Mouse (Mus musculus): ENCODE data around the gene Ankrd13b.
"Not testable (repeated sequence)": the region's sequence is repeated elsewhere in the genome, so short reads cannot be mapped to it uniquely, and the experiment has no call there.

Gene Ankrd13b

DNA sequence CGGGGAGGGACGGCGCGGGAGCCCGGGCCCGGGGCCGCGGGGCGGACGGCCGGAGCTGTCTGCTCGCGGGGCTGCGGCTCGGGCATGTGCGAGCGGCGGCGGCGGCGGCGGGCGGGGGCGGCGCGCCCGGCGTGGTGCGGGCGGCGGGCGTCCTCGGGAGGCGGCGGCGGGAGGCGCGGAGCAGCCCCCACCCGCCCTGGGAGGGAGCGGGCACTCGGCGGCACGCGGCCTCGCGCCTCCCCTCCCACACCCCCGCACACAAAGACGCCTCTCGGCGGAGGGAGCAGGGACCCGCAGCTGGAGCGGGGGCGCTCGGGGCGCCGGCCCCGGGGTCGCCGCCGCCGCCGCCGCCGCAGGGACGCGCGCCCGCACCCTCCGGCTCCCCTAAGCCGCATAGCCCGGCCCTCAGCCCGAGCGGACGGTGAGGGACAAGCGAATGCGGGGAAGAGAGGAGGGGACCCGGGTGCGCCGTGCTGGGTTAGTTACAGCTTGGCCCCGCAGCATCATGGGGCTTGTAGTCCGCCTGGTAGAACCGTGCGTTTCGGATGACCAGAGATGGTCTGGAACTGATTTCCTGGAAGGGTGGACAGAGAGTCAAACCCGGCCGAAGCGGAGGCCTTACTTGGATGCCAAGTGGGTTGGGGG is at the start of gene Ankrd13b:
Gene Ankrd13b, minus strand, starts transcription at position 88 of the 645 bp plus-strand sequence.
- no peak for DNase-seq (ENCODE audit: low read depth in 1 of 2, low spot score in 2 of 2)

DNA sequence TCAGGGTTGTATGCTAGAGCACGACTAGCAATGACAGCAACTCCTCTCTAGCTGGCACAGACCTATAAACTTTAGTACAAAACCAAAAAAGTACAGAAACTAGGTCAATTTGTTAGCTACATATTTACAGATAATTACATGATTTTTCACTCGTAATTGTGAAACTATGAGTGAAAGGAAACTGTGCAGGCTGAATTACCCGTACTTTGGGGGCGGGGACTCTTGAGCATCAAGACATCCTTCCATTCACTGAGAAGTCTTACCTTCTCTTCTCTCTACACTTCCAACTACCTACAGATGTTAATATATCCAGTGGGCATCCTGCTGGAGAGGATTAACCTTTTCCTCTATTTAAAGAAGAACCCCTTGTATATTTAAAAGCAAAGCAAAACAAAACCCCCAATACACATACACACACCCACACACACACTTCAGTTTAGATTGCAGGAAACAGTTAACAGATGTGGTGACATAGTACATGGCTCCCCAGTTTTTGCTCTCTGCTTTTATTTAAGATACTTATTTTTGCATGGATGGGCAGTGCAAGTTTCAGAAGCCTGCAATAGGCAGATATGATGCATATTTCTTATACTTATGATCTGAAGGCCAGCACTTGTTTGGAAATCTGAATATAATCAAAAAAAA is 42.8 kb upstream of the Ankrd13b start:
- no peak for DNase-seq (ENCODE audit: low read depth in 1 of 2, low spot score in 2 of 2)

DNA sequence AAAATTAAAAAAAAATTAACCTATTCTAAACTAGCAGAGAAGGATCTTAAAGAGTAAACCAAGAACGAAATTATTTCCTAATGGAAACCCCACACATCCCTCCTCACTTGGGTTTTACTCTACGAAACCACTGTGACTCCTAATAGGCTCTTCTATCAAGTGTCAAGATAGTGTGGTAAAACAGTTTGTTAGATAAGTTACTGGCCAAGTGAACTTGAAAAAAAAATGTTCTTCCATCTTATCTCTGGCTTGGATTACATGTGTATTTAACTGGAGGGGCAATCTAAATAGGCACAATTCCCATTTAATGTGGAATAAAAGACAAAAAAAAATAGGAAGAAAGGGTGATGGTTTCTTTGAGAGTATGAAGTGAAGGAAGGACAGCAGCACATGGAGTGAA is 41.4 kb upstream of the Ankrd13b start:
- DNase-seq (ENCODE audit: low read depth in 1 of 2, low spot score in 2 of 2): no peak

DNA sequence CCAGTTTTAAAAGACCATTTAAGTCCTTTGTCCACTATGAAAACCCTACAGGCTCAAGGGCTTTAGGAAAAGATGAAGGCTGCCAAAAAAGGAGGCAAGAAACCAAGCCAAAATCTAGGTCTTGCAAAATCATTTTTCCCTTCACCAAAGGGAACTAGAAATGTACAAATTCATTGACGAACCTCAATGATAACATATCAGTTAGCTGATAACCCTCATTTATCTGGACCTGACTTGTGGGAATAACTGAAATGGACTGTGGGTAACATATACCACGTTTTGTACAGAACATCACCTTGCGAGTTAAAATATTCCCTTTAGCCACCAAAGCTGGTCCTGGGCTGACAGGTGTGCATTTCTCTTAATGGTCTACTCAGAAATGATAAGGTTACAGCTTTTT is 40.2 kb upstream of the Ankrd13b start:
- DNase-seq (ENCODE audit: low read depth in 1 of 2, low spot score in 2 of 2): no peak

DNA sequence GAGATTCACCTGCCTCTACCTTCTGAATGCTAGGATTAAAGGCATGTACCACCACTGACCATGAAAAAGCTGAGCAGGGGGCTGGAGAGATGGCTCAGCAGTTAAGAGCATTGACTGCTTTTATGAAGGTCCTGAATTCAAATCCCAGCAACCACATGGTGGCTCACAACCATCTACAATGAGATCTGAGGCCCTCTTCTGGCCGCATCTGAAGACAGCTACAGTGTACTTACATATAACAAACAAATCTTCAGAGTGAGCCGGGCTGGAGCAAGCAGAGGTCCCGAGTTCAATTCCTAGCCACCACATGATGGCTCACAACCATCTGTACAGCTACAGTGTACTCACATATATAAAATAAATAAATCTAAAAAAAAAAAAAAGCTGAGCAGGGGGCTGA is 38.9 kb upstream of the Ankrd13b start:
- DNase-seq (ENCODE audit: low read depth in 1 of 2, low spot score in 2 of 2): not testable (repeated sequence)

DNA sequence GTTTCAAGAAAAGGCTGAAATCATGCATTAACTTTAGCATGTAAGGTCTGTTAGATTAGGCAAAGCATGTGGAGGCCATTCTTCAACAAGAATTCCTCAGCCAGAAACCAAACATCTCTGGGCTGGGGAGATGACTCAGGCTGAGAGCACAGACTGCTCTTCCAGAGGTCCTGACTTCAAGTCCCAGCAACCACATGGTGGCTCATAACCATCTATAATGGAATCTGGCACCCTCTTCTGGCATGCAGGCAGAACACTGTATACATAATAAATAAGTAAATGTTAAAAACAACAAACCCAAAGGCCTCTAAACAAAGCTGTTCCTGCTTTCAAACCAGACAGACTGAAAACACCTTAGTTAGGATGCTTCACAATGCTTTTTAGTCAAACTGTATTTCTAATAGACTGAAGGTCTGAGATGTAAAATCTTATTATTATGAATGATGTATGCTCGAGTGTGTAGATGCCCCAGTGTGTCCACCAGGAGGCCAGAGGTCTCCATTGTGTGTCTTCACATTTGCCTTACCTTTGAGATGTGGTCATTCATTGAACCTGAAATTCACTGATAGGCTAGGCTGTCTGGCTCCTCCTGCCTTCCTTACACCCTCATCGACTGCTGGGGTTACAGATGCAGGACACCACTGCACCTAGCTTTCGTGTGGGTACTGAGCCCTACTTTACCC is 36.5 kb upstream of the Ankrd13b start:
- no peak for DNase-seq (ENCODE audit: low read depth in 1 of 2, low spot score in 2 of 2)

DNA sequence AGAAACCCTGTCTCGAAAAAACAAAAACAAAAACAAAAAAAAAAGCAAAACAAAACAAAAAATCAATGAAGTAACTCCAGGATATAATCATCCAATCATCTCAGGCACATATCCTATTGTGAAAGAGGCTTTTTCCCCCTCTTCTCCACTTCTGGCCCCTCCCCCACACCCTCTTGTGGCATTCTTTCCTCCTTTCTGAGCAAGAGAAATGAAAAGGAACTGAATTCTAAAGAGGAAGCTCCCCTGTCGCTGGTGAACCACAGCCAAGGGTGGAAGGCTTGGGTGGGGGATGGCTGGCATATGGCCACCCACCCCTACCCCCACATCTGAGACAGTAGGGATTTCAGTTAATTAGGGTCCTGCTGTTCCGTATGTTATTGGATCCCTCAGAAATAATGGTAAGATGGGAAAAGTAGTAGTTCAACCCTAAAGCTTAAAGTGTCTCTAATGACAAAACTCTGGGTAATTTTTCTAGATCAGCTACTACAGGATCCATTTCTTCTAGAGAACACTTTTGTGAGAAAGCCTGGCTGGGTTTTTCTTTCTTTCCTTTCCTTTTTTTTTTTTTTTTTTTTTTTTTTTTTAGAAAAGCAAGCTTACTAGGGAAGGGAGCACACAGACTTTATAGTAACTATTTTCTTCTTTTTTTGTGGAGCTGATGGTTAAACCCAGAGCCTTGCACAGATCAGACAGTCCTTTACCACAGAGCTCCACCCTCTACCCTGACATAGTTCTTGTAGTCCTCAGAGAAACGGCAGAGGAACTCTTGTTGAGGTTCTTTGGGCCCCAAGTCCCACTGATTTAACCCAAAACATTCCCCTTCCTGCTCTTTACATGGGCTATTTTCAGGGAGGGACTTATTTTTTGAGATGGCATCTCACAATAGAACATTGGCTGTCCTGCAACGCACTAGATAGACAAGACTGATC is 31.4 kb upstream of the Ankrd13b start:
- no peak for DNase-seq (ENCODE audit: low read depth in 1 of 2, low spot score in 2 of 2)

DNA sequence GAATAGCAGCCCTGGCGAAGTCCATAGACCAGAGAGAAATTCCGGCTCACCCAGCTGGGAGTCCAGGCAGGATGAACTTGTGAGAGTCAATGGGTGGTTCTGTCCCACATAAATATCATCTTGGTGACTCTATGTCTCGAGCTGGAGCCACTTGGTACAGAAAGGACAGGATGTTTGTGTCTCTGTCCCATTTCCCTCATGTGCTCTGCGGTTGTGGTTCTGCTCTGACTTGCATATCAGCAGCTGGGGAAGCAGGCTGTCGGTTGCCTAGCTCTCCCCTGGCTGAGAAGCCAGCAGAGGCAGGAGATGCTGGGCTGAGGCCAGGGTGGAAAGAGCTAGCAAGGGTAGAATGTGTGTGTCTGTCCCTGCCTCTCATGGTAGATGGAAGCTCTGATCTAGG is 29.6 kb upstream of the Ankrd13b start, which contains the start of gene Gm10392:
Gene Gm10392, minus strand, starts transcription at position 156 of the 400 bp plus-strand sequence.
- DNase-seq (ENCODE audit: low read depth in 1 of 2, low spot score in 2 of 2): no peak

DNA sequence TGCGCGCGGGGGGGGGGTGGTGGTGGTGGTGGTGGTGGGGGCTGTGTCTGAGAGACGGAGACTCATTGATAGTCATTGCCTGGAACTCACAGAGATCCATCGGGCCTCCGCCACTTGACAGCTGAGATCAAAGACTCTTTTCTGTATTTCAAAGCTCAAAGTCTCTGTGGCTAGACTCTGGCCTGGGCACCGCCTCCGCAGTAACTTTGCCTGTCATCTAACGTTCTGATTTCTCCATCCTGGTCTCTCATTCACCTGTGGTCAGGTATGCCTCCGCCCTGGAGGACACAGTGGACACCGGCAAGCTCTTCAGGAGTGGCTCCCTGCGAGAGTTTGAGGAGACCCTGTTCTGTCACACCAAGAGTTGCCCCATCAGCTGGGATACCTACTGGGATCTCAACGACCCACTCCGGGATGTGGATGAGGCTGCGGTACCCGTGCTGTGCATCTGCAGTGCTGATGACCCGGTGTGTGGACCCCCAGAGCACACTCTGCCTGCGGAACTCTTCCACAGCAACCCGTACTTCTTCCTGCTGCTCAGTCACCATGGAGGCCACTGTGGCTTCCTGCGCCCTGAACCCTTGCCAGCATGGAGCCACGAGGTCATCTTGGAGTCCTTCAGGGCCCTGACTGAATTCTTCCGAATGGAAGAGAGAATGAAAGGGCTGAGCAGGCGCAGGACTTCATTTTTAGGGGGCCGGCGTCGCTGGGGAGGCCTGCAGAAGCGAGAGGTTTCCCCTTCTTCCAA is 28.7 kb upstream of the Ankrd13b start:
- no peak for DNase-seq (ENCODE audit: low read depth in 1 of 2, low spot score in 2 of 2)

DNA sequence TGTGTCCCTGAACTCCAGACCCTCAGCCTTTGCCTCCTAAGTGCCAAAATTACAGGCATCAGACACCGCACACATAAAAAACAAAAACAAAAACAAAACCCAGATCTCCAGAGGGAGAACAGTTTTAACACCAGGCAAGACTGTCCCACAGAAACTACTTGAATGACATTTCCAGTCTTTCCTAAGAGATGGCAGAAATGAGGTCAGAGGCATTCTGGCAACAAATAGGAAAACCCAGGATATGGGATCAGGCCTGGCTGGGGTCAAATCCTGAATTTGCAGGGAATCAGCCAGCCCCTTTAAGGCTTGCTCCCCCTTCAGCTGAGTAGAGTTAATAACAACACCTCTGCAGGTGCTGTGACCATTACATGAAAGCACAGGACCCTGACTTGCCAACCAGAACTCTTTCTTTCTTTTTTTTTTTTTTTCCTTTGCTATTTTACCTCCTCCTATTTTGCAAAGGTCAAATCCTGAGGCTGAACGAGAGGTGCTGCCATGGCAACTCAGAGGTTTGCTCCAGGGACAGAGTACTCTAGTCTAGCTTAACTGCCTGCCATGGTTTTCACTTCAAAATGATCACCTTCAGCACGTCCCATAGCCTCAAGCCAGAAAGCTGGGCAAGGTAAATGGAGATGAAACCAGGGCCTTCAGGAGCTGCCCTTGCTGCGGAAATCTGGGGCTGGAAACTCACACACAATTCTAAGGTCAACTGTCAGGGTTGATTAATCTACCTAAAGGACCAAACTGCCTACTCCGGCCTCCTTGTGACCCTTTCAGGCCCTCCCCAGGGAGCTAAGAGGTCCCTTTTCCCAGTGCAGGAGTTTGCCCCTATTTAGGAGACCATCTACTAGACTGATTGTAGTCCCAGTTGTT is 27.3 kb upstream of the Ankrd13b start:
- DNase-seq (ENCODE audit: low read depth in 1 of 2, low spot score in 2 of 2): no peak

DNA sequence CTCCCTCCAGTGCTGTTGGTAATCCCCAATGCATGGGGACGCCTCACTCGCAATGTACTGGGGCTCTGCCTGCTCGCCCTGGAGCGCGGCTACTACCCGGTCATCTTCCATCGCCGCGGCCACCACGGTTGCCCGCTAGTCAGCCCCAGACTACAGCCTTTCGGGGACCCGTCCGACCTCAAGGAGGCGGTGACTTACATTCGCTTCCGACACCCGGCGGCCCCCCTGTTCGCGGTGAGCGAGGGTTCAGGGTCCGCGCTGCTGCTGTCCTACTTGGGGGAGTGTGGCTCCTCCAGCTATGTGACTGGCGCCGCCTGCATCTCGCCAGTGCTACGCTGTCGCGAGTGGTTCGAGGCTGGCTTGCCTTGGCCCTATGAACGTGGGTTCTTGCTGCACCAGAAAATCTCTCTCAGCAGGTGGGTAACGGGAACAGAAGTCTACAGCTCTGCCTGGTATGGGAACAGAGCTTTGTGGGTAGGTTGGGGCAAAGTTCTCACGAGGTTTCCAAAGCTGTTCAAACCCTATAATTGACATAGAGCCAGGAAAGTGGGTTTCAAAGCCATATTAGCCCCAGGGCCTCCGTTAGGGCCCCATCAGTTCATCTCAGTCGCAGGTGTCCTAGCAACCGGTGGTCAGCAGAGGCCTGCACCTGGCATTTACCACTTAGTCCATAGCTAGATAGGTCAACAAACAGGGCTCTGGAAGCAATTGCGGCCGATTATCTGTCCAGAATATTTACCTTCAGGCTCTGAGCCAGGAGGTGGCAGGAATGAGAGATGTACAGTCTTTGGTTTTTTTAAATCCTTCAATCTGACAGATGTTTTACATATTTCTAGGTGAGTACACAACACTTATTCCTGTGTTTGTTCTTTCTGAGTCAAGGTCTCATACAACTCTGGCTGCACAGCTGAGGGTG is 26.4 kb upstream of the Ankrd13b start, which contains the start of gene Trp53i13:
Gene Trp53i13, minus strand, starts transcription at position 344 of the 916 bp plus-strand sequence.
- DNase-seq (ENCODE audit: low read depth in 1 of 2, low spot score in 2 of 2): no peak

DNA sequence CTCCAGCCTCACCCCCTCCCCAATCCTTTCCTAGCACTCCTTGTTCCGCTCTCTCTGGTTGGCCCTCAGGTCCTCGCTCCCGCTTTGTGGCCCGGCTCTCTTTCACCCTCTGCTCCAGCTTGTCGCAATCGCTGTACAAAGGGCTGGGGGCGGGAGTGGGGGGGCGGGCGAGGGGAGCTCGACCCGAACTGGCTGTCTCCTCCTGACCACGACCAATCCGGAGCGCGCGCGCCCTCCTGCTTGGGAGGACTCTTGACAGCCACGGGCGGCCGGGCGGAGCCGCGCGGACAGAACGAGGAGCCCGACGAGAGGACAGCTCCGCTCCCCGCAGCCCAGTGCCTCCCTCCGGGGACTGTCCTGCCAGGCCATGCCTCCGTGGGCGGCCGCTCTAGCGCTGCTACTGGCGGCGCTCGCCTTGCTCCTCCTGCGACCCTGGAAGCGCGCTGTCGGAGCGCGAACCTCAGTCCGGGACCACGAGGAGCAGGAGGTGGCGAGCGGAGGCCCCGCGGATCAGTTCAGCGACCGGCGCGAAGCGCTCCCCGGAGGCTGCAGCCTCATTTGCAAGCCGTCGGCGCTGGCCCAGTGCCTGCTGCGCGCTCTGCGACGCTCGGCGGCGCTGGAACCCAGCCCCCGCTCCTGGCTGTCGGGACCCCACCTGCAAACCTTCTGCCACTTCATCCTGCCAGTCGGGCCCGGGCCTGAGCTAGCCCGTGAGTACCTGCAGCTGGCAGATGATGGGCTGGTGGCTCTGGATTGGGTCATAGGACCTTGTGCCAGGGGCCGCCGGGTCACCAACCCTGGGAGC is 25.6 kb upstream of the Ankrd13b start, which contains the start of gene Abhd15:
Gene Abhd15, plus strand, starts transcription at position 290 of the 805 bp plus-strand sequence.
- DNase-seq (ENCODE audit: low read depth in 1 of 2, low spot score in 2 of 2): peak in 1 of 2 experiments; percentile 59

DNA sequence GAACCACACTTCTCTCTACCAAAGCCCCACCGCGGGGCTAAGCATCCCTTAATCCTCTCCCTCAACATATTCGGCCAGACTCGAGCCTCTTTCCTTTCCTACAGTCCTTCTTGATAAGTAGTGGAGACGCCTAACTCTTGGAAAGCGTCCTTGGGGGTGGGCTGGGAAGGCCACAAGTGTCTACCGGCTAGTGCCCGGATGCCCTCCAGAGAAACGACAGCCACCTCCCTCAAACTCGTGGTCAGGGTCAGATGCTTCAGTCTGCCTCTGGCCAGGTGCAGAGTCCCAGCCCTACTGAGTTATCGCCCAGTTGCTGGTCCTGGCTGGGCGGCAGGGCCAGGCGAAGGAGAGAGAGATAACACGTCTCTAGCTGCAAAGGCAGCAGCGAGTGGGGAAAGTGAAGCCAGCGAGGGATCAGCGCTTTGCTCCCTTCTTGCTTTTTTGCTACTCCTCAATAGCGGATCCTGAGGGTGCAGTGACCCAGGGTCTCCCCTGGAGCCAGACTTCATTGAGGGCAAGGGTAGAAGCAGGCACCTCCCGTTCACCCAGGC is 24.9 kb upstream of the Ankrd13b start:
- DNase-seq (ENCODE audit: low read depth in 1 of 2, low spot score in 2 of 2): peak in 1 of 2 experiments; percentile 1

DNA sequence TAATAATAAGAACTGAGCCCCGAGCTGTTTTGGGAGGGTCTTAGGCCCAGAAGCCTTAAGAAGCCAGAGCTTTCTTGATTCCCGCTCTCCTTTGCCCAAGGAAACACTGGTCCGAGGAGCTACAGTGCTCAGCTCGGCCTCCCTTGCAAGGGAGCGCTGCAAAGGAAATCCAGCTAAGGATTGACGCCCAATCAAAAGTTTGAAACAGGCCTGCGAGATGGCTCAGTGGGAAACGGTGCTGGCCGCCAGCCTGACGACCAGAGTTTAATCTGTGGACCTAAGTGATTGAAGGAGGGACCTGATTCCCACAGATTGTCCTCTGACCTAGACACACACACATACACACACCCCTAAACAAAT is 24.3 kb upstream of the Ankrd13b start:
- DNase-seq (ENCODE audit: low read depth in 1 of 2, low spot score in 2 of 2): peak in 1 of 2 experiments; percentile 1

DNA sequence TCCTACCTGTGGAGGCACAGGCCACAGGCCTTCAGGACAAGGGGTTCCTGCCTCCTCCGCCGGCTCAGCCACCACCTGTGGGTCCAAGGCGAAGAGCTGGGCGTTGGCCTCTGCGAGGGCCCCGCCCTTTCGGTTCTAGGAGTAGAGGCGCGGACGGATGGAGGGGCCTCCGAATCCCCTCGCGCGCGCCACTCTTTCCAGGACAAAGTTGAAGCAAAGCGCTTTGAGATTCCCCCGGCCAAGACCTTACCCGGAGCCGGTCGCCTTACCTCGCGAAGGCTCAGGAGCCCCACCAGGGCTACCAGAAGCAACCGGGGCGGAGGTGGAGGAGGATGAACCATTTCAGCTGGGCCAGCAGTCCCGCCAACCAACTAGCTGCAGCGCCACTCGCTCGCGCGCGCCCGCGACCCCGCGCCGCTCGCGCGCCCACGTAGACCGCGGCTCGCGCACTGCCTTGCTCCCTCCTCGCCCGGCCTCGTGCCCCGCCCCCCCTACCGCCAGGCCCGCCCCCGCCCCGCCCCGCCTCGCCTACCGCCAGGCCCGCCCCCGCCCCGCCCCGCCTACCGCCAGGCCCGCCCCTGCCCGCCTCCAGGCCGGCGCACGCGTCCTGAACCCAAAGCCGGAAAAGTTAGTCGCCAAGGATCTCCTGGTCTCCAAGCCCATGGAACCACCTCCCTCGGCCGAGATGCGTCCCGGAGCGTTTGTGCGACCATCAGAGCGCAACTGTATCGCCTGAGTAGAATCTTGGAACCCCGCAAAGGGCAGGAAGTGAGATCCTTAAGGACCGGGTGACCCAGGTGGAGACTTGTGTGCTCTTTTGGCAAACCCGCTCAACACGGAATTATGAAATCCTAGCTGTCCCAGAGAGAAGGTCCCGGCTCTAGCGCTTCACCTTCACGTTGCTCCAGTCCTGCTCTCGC is 23.7 kb upstream of the Ankrd13b start:
- peak in 1 of 2 experiments; percentile 59 for DNase-seq (ENCODE audit: low read depth in 1 of 2, low spot score in 2 of 2)

DNA sequence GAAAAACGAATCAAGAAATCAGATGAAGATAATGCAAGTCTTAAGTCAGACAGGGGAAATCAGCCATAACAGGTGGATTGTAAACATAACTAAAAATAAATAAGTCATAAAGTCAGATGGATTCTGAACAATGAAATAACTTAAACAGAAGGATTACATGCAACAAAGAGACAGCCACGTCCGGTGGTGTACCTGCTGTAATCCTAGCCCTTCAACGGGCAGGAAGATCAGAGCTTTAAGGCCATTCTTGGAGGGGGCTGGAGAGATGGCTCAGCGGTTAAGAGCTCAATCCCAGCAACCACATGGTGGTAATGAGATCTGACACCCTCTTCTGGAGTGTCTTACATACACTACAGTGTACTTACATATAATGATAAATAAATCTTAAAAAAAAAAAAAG is 21.9 kb upstream of the Ankrd13b start:
- no peak for DNase-seq (ENCODE audit: low read depth in 1 of 2, low spot score in 2 of 2)
